Mouse (Mus musculus): ENCODE data around the gene Dsel. TPM values are rescaled to one million over a fixed set of nuclear protein-coding genes. Genes with fewer than 3 reads are reported as not detected.

The Dsel gene
- total and polyA plus RNA-seq, 3 experiments, result not detected

GRCm38 (mm10) chr1:111852439-111852838 lies 12.3 kb downstream of the Dsel start:
- dilution Hi-C loops (cut with MboI; ENCODE audit: extremely low pct_ligation_motif_present, extremely low pct_unique_long_range_greater_than_20kb, low sequenced_read_pairs), result no loop called here
- in situ Hi-C loops (cut with MboI; ENCODE audit: low pct_ligation_motif_present, low pct_unique_long_range_greater_than_20kb, low sequenced_read_pairs), result no loop called here
- H3K27me3 ChIP-seq (replicated peaks), result no peaks in the 10 kb centered on the region
- no peaks in the 10 kb centered on the region for H3K36me3 ChIP-seq (replicated peaks in 1 of 2; ENCODE audit: control insufficient read depth in 1 of 2, insufficient read depth in 1 of 2, low read length in 1 of 2)
- no peak for DNase-seq (ENCODE audit: extremely low read depth)
- no peaks in the 10 kb centered on the region for H3K4me1 ChIP-seq (ENCODE audit: control insufficient read depth in 1 of 2, insufficient read depth in 2 of 2)
- H3K27ac ChIP-seq (ENCODE audit: insufficient read depth, low read depth), result no peak overlapping the region
- TF ChIP-seq PAX5 (IDR thresholded peaks at IDR 0.05; ENCODE audit: low read length) (no peak), ELF1 (IDR thresholded peaks at IDR 0.05; ENCODE audit: low read depth, low read length) (no peak), E2F4 (IDR thresholded peaks at IDR 0.05; ENCODE audit: insufficient replicate concordance, low read depth, low read length) (no peak), MAX (IDR thresholded peaks at IDR 0.05; ENCODE audit: low read length) (no peak), SIN3A (IDR thresholded peaks at IDR 0.05; ENCODE audit: low read length) (no peak), UBTF (IDR thresholded peaks at IDR 0.05; ENCODE audit: low read depth, low read length) (no peak), ZMIZ1 (IDR thresholded peaks at IDR 0.05; ENCODE audit: low read depth, low read length) (no peak), NRF1 (IDR thresholded peaks at IDR 0.05; ENCODE audit: low read depth, low read length) (no peak), MAFK (IDR thresholded peaks at IDR 0.05; ENCODE audit: insufficient replicate concordance, low read length) (no peak), HCFC1 (IDR thresholded peaks at IDR 0.05; ENCODE audit: low read depth, low read length) (no peak), JUN (IDR thresholded peaks at IDR 0.05; ENCODE audit: insufficient read depth, low read depth, low read length) (no peak), RCOR1 (conservative IDR thresholded peaks at IDR 0.05; ENCODE audit: low read depth, low read length) (no peak), NELFE (IDR thresholded peaks at IDR 0.05; ENCODE audit: low read depth, low read length) (no peak), POLR2AphosphoS2 (IDR thresholded peaks at IDR 0.05; ENCODE audit: low read depth, low read length) (no peak), CHD2 (IDR thresholded peaks at IDR 0.05; ENCODE audit: low read length) (no peak), TCF12 (IDR thresholded peaks at IDR 0.05; ENCODE audit: low read depth, low read length) (no peak), ZKSCAN1 (IDR thresholded peaks at IDR 0.05; ENCODE audit: borderline replicate concordance, low read depth, low read length) (no peak), ZC3H11A (IDR thresholded peaks at IDR 0.05; ENCODE audit: low read depth, low read length) (no peak)
- no peak overlapping the region for H3K4me3 ChIP-seq (replicated peaks in 1 of 3; ENCODE audit: low read depth in 2 of 3, low read length in 2 of 3, poor library complexity in 1 of 3)
- no peak overlapping the region for H3K4me2 ChIP-seq (ENCODE audit: insufficient read depth, low read depth, poor library complexity, severe bottlenecking)
- peaks cover 5% of the 10 kb centered on the region for H3K9me3 ChIP-seq (replicated peaks; ENCODE audit: low read length)
- H3K9ac ChIP-seq (ENCODE audit: insufficient read depth, low read depth), result no peak overlapping the region
- no peaks in the 10 kb centered on the region for H3K79me2 ChIP-seq (replicated peaks; ENCODE audit: control insufficient read depth, extremely low read depth, insufficient read depth, poor library complexity, severe bottlenecking)

DNA sequence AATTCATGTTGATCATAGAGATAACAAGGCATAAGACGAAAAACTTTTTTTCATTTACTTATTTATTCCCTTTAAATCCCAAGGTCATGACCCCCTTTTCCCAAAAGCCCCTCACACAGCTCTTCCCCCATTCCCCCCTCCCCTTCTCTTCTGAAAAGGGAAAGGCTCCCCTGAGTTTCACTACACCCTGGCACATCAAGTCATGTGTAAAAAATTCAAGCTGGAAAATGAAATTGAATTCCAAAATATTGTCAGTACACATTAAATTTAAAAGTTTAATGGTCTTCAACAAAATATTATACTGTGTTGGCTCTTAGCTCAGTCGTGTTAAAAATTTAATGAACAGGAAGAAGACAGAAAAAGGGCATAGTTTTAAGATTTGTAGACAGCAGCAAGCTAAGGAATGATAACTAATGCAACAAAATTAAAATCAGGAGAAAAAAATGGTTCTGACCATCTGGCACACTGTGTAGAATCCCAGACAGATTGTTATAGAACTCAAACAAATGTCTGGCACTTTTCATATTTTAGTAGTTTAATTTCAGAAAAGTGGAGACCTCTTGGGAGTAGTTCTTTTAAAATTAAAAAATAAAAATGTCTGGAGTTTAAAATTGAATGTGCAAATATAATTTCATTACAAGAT lies 31.0 kb downstream of the Dsel start:
- H3K36me3 ChIP-seq (replicated peaks in 1 of 2; ENCODE audit: control insufficient read depth in 1 of 2, insufficient read depth in 1 of 2, low read length in 1 of 2), result no peaks in the 10 kb centered on the region
- no peak overlapping the region for H3K9ac ChIP-seq (ENCODE audit: insufficient read depth, low read depth)
- H3K79me2 ChIP-seq (replicated peaks; ENCODE audit: control insufficient read depth, extremely low read depth, insufficient read depth, poor library complexity, severe bottlenecking), result no peaks in the 10 kb centered on the region
- no peak for DNase-seq (ENCODE audit: extremely low read depth)
- no peak overlapping the region for H3K4me3 ChIP-seq (replicated peaks in 1 of 3; ENCODE audit: low read depth in 2 of 3, low read length in 2 of 3, poor library complexity in 1 of 3)
- H3K27me3 ChIP-seq (replicated peaks), result no peaks in the 10 kb centered on the region
- dilution Hi-C loops (cut with MboI; ENCODE audit: extremely low pct_ligation_motif_present, extremely low pct_unique_long_range_greater_than_20kb, low sequenced_read_pairs) (no loop called here), in situ Hi-C loops (cut with MboI; ENCODE audit: low pct_ligation_motif_present, low pct_unique_long_range_greater_than_20kb, low sequenced_read_pairs) (no loop called here)
- no peak overlapping the region for H3K4me2 ChIP-seq (ENCODE audit: insufficient read depth, low read depth, poor library complexity, severe bottlenecking)
- H3K27ac ChIP-seq (ENCODE audit: insufficient read depth, low read depth), result no peak overlapping the region
- peaks cover 9% of the 10 kb centered on the region for H3K9me3 ChIP-seq (replicated peaks; ENCODE audit: low read length)
- TF ChIP-seq POLR2A (IDR thresholded peaks at IDR 0.05; ENCODE audit: low read depth, low read length) (no peak), HCFC1 (IDR thresholded peaks at IDR 0.05; ENCODE audit: low read depth, low read length) (no peak), BHLHE40 (IDR thresholded peaks at IDR 0.05; ENCODE audit: low read depth, low read length) (no peak), SIN3A (IDR thresholded peaks at IDR 0.05; ENCODE audit: low read length) (no peak), GABPA (IDR thresholded peaks at IDR 0.05; ENCODE audit: insufficient replicate concordance, low read depth, low read length) (no peak), MAFK (IDR thresholded peaks at IDR 0.05; ENCODE audit: insufficient replicate concordance, low read length) (no peak), CTCF (conservative IDR thresholded peaks at IDR 0.05 in 1 of 2, IDR thresholded peaks at IDR 0.05 in 1 of 2; ENCODE audit: low read depth in 2 of 2, low read length in 2 of 2) (no peak), NELFE (IDR thresholded peaks at IDR 0.05; ENCODE audit: low read depth, low read length) (no peak)
- H3K4me1 ChIP-seq (ENCODE audit: control insufficient read depth in 1 of 2, insufficient read depth in 2 of 2), result no peaks in the 10 kb centered on the region

All from CH12.LX (cell line).